Mouse (Mus musculus): Measurements from ENCODE around the gene Sectm1a. TPM values are rescaled to one million over a fixed set of nuclear protein-coding genes. Genes with fewer than 3 reads are reported as not detected.
"Not testable (repeated sequence)": the region's sequence is repeated elsewhere in the genome, so short reads cannot be mapped to it uniquely, and the experiment has no call there.

Sectm1a gene
- polyA plus RNA-seq, 1 experiment from 2014 or later, result not detected

- ATAC-seq (ENCODE audit: insufficient read depth, low FRiP score, low TSS enrichment) (no peak), DNase-seq (ENCODE audit: low spot score) (no peak)
- Histone ChIP-seq H3K4me3 (ENCODE audit: low read depth, low read length) (no peak overlapping the region), H3K4me2 (ENCODE audit: low read depth) (no peak overlapping the region), H3K9me3 (ENCODE audit: control insufficient read depth, low read length) (no peaks in the 10 kb centered on the region), H3K27me3 (ENCODE audit: control insufficient read depth, insufficient read depth, low read length) (no peaks in the 10 kb centered on the region), H3K36me3 (ENCODE audit: control insufficient read depth, insufficient read depth, low read length) (no peaks in the 10 kb centered on the region), H3K27ac (ENCODE audit: low read depth, low read length) (no peak overlapping the region), H3K9ac (ENCODE audit: low read length) (no peak overlapping the region), H3K4me1 (ENCODE audit: control insufficient read depth, insufficient read depth, low read length) (no peaks in the 10 kb centered on the region)
- 52% methylated on average over 1 of the region's 1 CpGs for WGBS
These were observed 35.7 kb downstream of the Sectm1a start for GRCm38 (mm10) chr11:121045286-121045685.

GRCm38 (mm10) chr11:121043025-121043424 lies 38.0 kb downstream of the Sectm1a start:
- not testable (repeated sequence) for H3K4me3 ChIP-seq (ENCODE audit: low read depth, low read length); H3K9me3 ChIP-seq (ENCODE audit: control insufficient read depth, low read length); H3K27me3 ChIP-seq (ENCODE audit: control insufficient read depth, insufficient read depth, low read length); ATAC-seq (ENCODE audit: insufficient read depth, low FRiP score, low TSS enrichment); DNase-seq (ENCODE audit: low spot score); H3K4me2 ChIP-seq (ENCODE audit: low read depth); H3K4me1 ChIP-seq (ENCODE audit: control insufficient read depth, insufficient read depth, low read length); H3K9ac ChIP-seq (ENCODE audit: low read length); H3K27ac ChIP-seq (ENCODE audit: low read depth, low read length); H3K36me3 ChIP-seq (ENCODE audit: control insufficient read depth, insufficient read depth, low read length)
- WGBS, result 35% methylated on average over 1 of the region's 1 CpGs

- no peaks in the 10 kb centered on the region for H3K36me3 ChIP-seq (ENCODE audit: control insufficient read depth, insufficient read depth, low read length)
- ATAC-seq (ENCODE audit: insufficient read depth, low FRiP score, low TSS enrichment) (no peak), DNase-seq (ENCODE audit: low spot score) (no peak)
- no peak overlapping the region for H3K9ac ChIP-seq (ENCODE audit: low read length)
- no peaks in the 10 kb centered on the region for H3K27me3 ChIP-seq (ENCODE audit: control insufficient read depth, insufficient read depth, low read length)
- WGBS, result 81% methylated on average over 4 of the region's 4 CpGs
- H3K9me3 ChIP-seq (ENCODE audit: control insufficient read depth, low read length), result no peaks in the 10 kb centered on the region
- H3K4me1 ChIP-seq (ENCODE audit: control insufficient read depth, insufficient read depth, low read length), result no peaks in the 10 kb centered on the region
- no peak overlapping the region for H3K4me2 ChIP-seq (ENCODE audit: low read depth)
- H3K4me3 ChIP-seq (ENCODE audit: low read depth, low read length), result no peak overlapping the region
- H3K27ac ChIP-seq (ENCODE audit: low read depth, low read length), result no peak overlapping the region
These were observed 38.5 kb downstream of the Sectm1a start for GRCm38 (mm10) chr11:121042480-121042879.

- Histone ChIP-seq H3K27ac (ENCODE audit: low read depth, low read length) (no peak overlapping the region), H3K9me3 (ENCODE audit: control insufficient read depth, low read length) (no peaks in the 10 kb centered on the region), H3K4me3 (ENCODE audit: low read depth, low read length) (no peak overlapping the region), H3K4me1 (ENCODE audit: control insufficient read depth, insufficient read depth, low read length) (no peaks in the 10 kb centered on the region), H3K9ac (ENCODE audit: low read length) (no peak overlapping the region), H3K4me2 (ENCODE audit: low read depth) (no peak overlapping the region), H3K27me3 (ENCODE audit: control insufficient read depth, insufficient read depth, low read length) (no peaks in the 10 kb centered on the region), H3K36me3 (ENCODE audit: control insufficient read depth, insufficient read depth, low read length) (no peaks in the 10 kb centered on the region)
- DNase-seq (ENCODE audit: low spot score) (no peak), ATAC-seq (ENCODE audit: insufficient read depth, low FRiP score, low TSS enrichment) (no peak)
- WGBS, result 77% methylated on average over 4 of the region's 4 CpGs
These were observed 39.4 kb downstream of the Sectm1a start for GRCm38 (mm10) chr11:121041636-121042035.

- WGBS, result 11% methylated on average over 4 of the region's 4 CpGs
- H3K9me3 ChIP-seq (ENCODE audit: control insufficient read depth, low read length), result no peaks in the 10 kb centered on the region
- no peak overlapping the region for H3K9ac ChIP-seq (ENCODE audit: low read length)
- no peaks in the 10 kb centered on the region for H3K27me3 ChIP-seq (ENCODE audit: control insufficient read depth, insufficient read depth, low read length)
- DNase-seq (ENCODE audit: low spot score) (peak; percentile 81), ATAC-seq (ENCODE audit: insufficient read depth, low FRiP score, low TSS enrichment) (no peak)
- H3K36me3 ChIP-seq (ENCODE audit: control insufficient read depth, insufficient read depth, low read length), result no peaks in the 10 kb centered on the region
- H3K27ac ChIP-seq (ENCODE audit: low read depth, low read length), result no peak overlapping the region
- no peak overlapping the region for H3K4me2 ChIP-seq (ENCODE audit: low read depth)
- no peak overlapping the region for H3K4me3 ChIP-seq (ENCODE audit: low read depth, low read length)
- H3K4me1 ChIP-seq (ENCODE audit: control insufficient read depth, insufficient read depth, low read length), result no peaks in the 10 kb centered on the region
These were observed 39.8 kb downstream of the Sectm1a start for GRCm38 (mm10) chr11:121041212-121041611.

GRCm38 (mm10) chr11:121039302-121039701 lies 41.7 kb downstream of the Sectm1a start, which contains the start of gene Cd7:
Gene Cd7 (minus strand): TSS chr11:121039418.
- no peak within 1 kb of the TSS for H3K27ac ChIP-seq (ENCODE audit: low read depth, low read length)
- no peak for DNase-seq (ENCODE audit: low spot score)
- H3K27me3 ChIP-seq (ENCODE audit: control insufficient read depth, insufficient read depth, low read length), result no peaks in the 10 kb centered on the region
- H3K4me1 ChIP-seq (ENCODE audit: control insufficient read depth, insufficient read depth, low read length), result no peaks in the 10 kb centered on the region
- no peak for ATAC-seq (ENCODE audit: insufficient read depth, low FRiP score, low TSS enrichment)
- no peak within 1 kb of the TSS for H3K4me3 ChIP-seq (ENCODE audit: low read depth, low read length)
- no peak within 1 kb of the TSS for H3K9ac ChIP-seq (ENCODE audit: low read length)
- no peaks in the 10 kb centered on the region for H3K36me3 ChIP-seq (ENCODE audit: control insufficient read depth, insufficient read depth, low read length)
- H3K4me2 ChIP-seq (ENCODE audit: low read depth), result no peak within 1 kb of the TSS
- H3K9me3 ChIP-seq (ENCODE audit: control insufficient read depth, low read length), result no peaks in the 10 kb centered on the region
- 66% methylated on average over 5 of the region's 5 CpGs for WGBS

GRCm38 (mm10) chr11:121038366-121039240 lies 42.4 kb downstream of the Sectm1a start:
- Histone ChIP-seq H3K4me1 (ENCODE audit: control insufficient read depth, insufficient read depth, low read length) (no peaks in the 10 kb centered on the region), H3K36me3 (ENCODE audit: control insufficient read depth, insufficient read depth, low read length) (no peaks in the 10 kb centered on the region), H3K9me3 (ENCODE audit: control insufficient read depth, low read length) (no peaks in the 10 kb centered on the region), H3K27ac (ENCODE audit: low read depth, low read length) (no peak overlapping the region), H3K4me2 (ENCODE audit: low read depth) (no peak overlapping the region), H3K4me3 (ENCODE audit: low read depth, low read length) (no peak overlapping the region), H3K27me3 (ENCODE audit: control insufficient read depth, insufficient read depth, low read length) (no peaks in the 10 kb centered on the region), H3K9ac (ENCODE audit: low read length) (no peak overlapping the region)
- no peak for DNase-seq (ENCODE audit: low spot score)
- ATAC-seq (ENCODE audit: insufficient read depth, low FRiP score, low TSS enrichment), result no peak
- 86% methylated on average over 11 of the region's 11 CpGs for WGBS

- 86% methylated on average over 5 of the region's 5 CpGs for WGBS
- DNase-seq (ENCODE audit: low spot score) (no peak), ATAC-seq (ENCODE audit: insufficient read depth, low FRiP score, low TSS enrichment) (no peak)
- Histone ChIP-seq H3K9me3 (ENCODE audit: control insufficient read depth, low read length) (no peaks in the 10 kb centered on the region), H3K36me3 (ENCODE audit: control insufficient read depth, insufficient read depth, low read length) (no peaks in the 10 kb centered on the region), H3K4me1 (ENCODE audit: control insufficient read depth, insufficient read depth, low read length) (no peaks in the 10 kb centered on the region), H3K27ac (ENCODE audit: low read depth, low read length) (no peak overlapping the region), H3K4me2 (ENCODE audit: low read depth) (no peak overlapping the region), H3K4me3 (ENCODE audit: low read depth, low read length) (no peak overlapping the region), H3K9ac (ENCODE audit: low read length) (no peak overlapping the region), H3K27me3 (ENCODE audit: control insufficient read depth, insufficient read depth, low read length) (no peaks in the 10 kb centered on the region)
These were observed 47.9 kb downstream of the Sectm1a start for GRCm38 (mm10) chr11:121033118-121033517.

- Histone ChIP-seq H3K27me3 (ENCODE audit: control insufficient read depth, insufficient read depth, low read length) (no peaks in the 10 kb centered on the region), H3K9me3 (ENCODE audit: control insufficient read depth, low read length) (no peaks in the 10 kb centered on the region), H3K36me3 (ENCODE audit: control insufficient read depth, insufficient read depth, low read length) (no peaks in the 10 kb centered on the region), H3K27ac (ENCODE audit: low read depth, low read length) (no peak overlapping the region), H3K9ac (ENCODE audit: low read length) (no peak overlapping the region), H3K4me2 (ENCODE audit: low read depth) (no peak overlapping the region), H3K4me1 (ENCODE audit: control insufficient read depth, insufficient read depth, low read length) (no peaks in the 10 kb centered on the region), H3K4me3 (ENCODE audit: low read depth, low read length) (no peak overlapping the region)
- ATAC-seq (ENCODE audit: insufficient read depth, low FRiP score, low TSS enrichment) (no peak), DNase-seq (ENCODE audit: low spot score) (no peak)
- 88% methylated on average over 7 of the region's 7 CpGs for WGBS
These were observed 53.8 kb downstream of the Sectm1a start for GRCm38 (mm10) chr11:121027259-121027658.
